Mouse (Mus musculus) heart, postnatal 0 days (tissue): ENCODE measurements around the gene Cycs.

Experiments used
- CTCF ChIP-seq: IDR thresholded peaks from 2 replicates; pipeline ENCODE4 v1.5.1; 2016; ENCODE audit warnings: antibody characterized with exemption, control low read depth, low read depth
- EP300 ChIP-seq: IDR thresholded peaks from 2 replicates; pipeline ENCODE4 v1.6.1; 2016; ENCODE audit warnings: antibody characterized with exemption, low read depth

- TF ChIP-seq CTCF (no peak), EP300 (no peak)
Observed at GRCm38 (mm10) chr6:50558877-50559276, 7.5 kb downstream of the Cycs start.
